Mouse (Mus musculus) heart, embryonic 10.5 days (tissue): ENCODE measurements around the gene Txn1. TPM values are rescaled to one million over a fixed set of nuclear protein-coding genes. Genes with fewer than 3 reads are reported as not detected.

Source experiments
- DNase-seq: peaks from one replicate; pipeline ENCODE4 v3.0.0-alpha.2; 2017; ENCODE audit warnings: low spot score
- H3K27ac ChIP-seq: fragments of 300-500 bp; sonication (generic); 2 replicates; pipeline ENCODE4 v1.5.1; 2016; ENCODE audit warnings: mild to moderate bottlenecking
- H3K27me3 ChIP-seq: fragments of 300-500 bp; sonication (generic); 2 replicates; pipeline ENCODE4 v1.6.1; 2016; ENCODE audit warnings: mild to moderate bottlenecking; ENCODE audit not compliant: poor library complexity, insufficient read depth, severe bottlenecking
- H3K36me3 ChIP-seq: fragments of 300-500 bp; sonication (generic); 2 replicates; pipeline ENCODE4 v1.6.1; 2016; ENCODE audit warnings: mild to moderate bottlenecking, moderate library complexity
- H3K4me1 ChIP-seq: fragments of 300-500 bp; sonication (generic); 2 replicates; pipeline ENCODE4 v1.6.1; 2016; ENCODE audit warnings: mild to moderate bottlenecking
- H3K4me3 ChIP-seq: fragments of 300-500 bp; sonication (generic); 2 replicates; pipeline ENCODE4 v1.5.1; 2016; ENCODE audit warnings: mild to moderate bottlenecking, moderate library complexity
- H3K9me3 ChIP-seq: fragments of 300-500 bp; sonication (generic); 2 replicates; pipeline ENCODE4 v1.6.1; 2016; ENCODE audit warnings: mild to moderate bottlenecking, moderate library complexity
- WGBS: fragments of 180-500 bp; shearing (Covaris S2); methylation state at CpG from one replicate; pipeline ENCODE4 v1.1.7; 2016; 5-methylcytosine and 5-hydroxymethylcytosine counted together
- polyA plus RNA-seq: library from polyadenylated mRNA; unstranded; fragments of >200 nt; fragmentation: Nextera tagmentation; extraction: Ambion mirVana; gene quantifications from 2 replicates; pipeline ENCODE4 v1.2.1, GENCODE M21; 2016

Gene Txn1
- 320 and 354 TPM in 2 replicates for polyA plus RNA-seq

DNA sequence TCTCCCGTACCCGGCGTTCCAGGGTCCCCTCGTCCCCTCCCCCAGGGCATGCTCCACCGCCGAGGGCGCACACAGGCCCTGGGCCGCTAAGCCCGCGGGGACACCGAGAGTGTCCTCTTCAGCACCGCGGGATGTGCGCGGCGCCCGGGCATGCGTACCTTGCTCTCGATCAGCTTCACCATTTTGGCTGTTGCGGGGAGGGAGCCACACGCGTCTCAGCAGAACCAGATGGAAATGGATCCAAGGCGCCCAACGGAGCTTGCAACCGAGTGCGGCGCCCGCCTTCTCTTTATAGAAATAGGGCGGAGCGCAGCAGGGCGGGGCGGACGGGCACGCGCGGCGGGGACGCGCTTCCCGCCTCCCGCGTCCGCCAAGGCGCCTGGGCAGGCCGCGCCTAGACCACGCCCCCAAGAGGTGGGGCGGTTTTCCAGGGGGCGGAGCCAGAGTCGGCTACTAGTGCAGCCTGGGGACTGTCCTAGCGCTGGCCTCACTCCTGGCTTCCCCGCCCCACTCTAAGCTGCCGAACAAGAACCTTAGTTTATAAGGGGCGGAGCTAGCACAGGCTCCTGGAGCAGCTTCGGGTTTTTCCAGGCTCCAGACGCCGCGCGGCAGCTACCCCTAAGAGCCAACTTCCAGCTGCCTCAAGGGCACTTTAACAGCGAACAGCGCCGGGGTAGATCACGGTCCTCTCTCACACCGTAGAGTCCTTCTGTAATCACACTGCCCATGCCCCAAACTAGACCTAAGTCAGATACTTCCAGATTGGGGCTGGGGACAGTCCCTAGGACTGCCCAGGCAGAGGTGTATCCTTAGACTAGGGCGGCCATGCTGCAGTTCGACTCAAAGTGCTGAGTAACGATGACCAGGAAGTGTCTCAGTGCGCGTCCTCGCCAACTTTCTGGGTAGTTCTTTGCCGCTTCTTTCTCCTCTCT lies at the start of gene Txn1:
Txn1 (minus strand) TSS at position 383 of the 932 bp plus-strand sequence.
- Histone ChIP-seq H3K36me3 (peaks cover 16% of the 10 kb centered on the region), H3K27me3 (no peaks in the 10 kb centered on the region), H3K4me3 (peak within 1 kb of the TSS; percentile 85), H3K4me1 (peaks cover 25% of the 10 kb centered on the region), H3K9me3 (no peaks in the 10 kb centered on the region), H3K27ac (peak within 1 kb of the TSS; percentile 97)
- WGBS = under 1% methylated on average over 71 of the region's 71 CpGs
- peak; percentile 99 for DNase-seq

DNA sequence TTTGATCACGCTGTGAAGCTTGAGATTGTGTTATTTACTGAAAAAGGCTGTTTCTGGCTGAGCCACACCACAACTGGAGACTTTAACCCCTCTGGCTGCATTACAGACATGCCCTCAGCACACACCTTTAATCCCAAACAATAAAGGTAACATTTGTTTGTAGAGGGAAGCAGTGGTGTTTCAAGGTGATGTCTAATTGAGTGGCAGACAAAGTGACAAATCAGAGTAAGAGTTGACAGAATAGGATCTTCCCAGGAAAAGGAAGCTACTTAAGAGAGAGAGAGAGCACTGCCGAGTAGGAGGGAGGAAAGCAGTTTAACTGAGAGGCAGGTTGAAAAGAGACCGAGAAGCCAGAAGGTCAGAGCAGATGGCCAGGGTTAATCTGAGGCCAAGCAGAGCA lies 47.3 kb upstream of the Txn1 start:
- no peak overlapping the region for H3K27ac ChIP-seq
- H3K4me1 ChIP-seq = no peaks in the 10 kb centered on the region
- 75% methylated on average over 3 of the region's 3 CpGs for WGBS

DNA sequence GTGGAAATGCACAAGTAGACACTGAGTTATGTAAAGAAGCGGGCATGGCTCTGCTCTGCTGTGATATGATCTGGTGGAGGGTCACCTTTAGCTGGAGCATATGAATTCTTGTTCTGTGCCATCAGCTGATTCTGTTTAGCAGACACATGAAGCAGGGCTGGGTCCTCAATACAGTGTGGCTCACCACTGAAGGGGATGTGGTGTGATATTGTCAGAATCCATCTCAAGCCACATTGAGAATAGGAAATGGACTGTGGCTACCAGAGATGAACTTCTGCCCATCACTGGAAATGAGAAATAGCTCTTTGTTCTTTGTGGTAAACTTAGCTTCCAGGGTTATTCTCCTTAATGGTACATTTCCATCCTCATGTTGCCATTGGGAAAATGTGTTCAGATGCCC lies 35.2 kb upstream of the Txn1 start:
- no peaks in the 10 kb centered on the region for H3K4me1 ChIP-seq
- no peak overlapping the region for H3K4me3 ChIP-seq
- DNase-seq = no peak
- H3K27ac ChIP-seq = no peak overlapping the region
- H3K27me3 ChIP-seq = no peaks in the 10 kb centered on the region
- H3K9me3 ChIP-seq = no peaks in the 10 kb centered on the region
- no peaks in the 10 kb centered on the region for H3K36me3 ChIP-seq
- 85% methylated on average over 1 of the region's 1 CpGs for WGBS

More for the DNA sequence above, 47.3 kb upstream of the Txn1 start:
- no peaks in the 10 kb centered on the region for H3K27me3 ChIP-seq
- H3K4me3 ChIP-seq = no peak overlapping the region
- DNase-seq = no peak
- H3K36me3 ChIP-seq = no peaks in the 10 kb centered on the region
- no peaks in the 10 kb centered on the region for H3K9me3 ChIP-seq

DNA sequence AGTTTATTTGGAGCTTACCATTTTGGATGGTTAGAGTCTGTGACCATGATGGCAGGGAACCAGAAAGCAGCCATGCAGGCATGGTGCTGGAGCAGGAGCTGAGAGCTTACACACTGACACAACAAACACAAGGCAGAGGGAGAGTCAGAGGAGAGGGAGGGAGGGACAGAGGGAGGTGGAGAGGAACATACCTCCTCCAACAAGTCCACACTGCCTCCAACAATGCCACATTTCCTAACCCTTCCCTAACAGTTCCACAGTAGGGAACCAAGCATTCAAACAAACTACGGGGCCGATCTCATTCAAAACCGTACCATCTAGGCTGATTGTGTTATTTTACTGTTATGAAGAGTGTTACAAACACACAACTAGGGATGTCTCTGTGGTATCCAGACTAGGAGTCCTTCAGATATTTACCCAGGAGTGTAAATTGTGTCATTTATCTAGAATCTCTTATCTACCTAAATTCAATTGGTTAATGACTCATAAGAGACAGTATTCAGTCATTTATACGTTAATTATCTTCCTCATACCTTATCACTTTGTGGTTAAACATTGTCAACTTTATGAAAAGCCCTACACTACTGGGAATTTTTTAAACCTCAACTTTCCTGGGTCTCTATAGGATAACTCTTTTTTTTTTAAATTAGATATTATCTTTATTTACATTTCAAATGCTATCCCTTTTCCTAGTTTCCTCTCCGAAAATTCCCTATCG lies 18.3 kb upstream of the Txn1 start:
- 91% methylated on average over 6 of the region's 6 CpGs for WGBS
- Histone ChIP-seq H3K27ac (no peak overlapping the region), H3K9me3 (no peaks in the 10 kb centered on the region), H3K4me1 (no peaks in the 10 kb centered on the region), H3K4me3 (no peak overlapping the region), H3K27me3 (no peaks in the 10 kb centered on the region), H3K36me3 (no peaks in the 10 kb centered on the region)
- no peak for DNase-seq

DNA sequence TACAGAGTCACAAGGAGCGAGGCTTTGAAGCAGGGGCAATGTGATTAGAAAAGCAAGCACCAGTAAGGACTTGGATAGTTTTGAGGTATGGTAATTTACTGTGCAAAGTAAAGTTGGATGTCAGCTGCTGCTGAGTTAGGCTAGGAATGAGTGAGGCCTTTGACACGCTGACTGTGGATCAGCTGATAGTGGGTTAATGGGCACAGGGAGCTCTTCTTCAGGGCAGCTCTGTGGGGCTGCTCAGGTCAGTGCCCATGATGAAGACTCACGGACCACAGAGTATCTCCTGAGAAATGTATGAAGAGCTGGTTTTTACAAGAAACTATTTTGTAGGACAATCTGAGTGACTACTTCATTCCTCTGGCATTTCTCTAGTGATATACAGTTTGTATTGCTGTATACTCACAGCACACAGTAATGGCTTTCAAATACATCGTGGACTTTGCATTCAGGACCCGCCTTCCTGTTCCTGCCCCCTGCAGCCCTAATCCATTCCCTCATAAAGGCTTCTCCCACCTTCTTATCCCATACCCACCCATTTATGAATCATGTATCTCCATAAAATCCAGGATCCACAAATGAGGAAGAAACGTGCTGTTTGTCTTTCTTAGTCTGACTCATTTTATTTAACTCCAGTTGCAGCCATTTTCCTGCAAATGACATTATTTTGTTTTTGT lies 17.5 kb upstream of the Txn1 start:
- H3K27ac ChIP-seq = no peak overlapping the region
- H3K4me1 ChIP-seq = no peaks in the 10 kb centered on the region
- no peak overlapping the region for H3K4me3 ChIP-seq
- no peak for DNase-seq
- H3K36me3 ChIP-seq = no peaks in the 10 kb centered on the region
- no peaks in the 10 kb centered on the region for H3K9me3 ChIP-seq
- no peaks in the 10 kb centered on the region for H3K27me3 ChIP-seq
- WGBS = 74% methylated on average over 6 of the region's 6 CpGs

DNA sequence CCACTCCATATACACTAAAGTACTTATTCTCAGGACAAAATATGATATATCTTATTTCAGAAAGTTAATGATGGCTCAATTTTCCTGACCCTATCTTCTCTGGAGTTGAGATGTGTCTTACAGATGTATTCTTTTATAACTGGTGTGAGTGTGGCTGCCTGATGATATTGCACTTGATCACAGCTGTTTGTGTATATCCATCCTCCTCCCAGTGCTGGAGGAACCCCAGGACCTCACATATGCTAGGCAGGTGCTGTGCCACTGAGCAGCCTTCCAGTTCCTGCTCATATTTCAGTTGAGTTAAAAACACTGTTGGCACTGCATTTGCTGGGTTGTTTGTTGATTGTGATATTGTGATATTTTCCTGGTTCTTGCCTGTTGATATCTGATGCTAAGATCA lies 14.1 kb upstream of the Txn1 start:
- no peaks in the 10 kb centered on the region for H3K36me3 ChIP-seq
- no peaks in the 10 kb centered on the region for H3K4me1 ChIP-seq
- H3K27ac ChIP-seq = no peak overlapping the region
- H3K9me3 ChIP-seq = no peaks in the 10 kb centered on the region
- H3K27me3 ChIP-seq = no peaks in the 10 kb centered on the region
- DNase-seq = no peak
- no peak overlapping the region for H3K4me3 ChIP-seq

DNA sequence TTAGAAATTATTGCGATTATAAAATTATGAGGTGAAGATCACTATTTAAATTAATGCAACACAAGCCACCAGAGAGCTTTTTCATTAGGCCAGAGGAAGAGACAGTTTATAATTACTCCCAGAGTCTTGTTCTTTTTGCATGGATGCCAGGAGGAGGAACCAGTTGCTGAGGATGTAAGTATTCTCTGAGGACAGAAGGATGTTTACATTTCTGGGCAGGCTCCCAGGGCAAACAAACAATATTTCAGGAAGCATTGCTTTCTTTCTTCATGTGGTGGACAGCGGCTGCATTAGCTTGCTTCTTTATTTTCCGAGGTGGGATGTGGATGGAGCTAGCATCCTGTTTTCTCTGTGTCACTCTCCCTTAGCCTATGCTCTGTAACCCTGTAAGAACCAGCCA lies 11.0 kb upstream of the Txn1 start:
- DNase-seq = no peak
- H3K36me3 ChIP-seq = no peaks in the 10 kb centered on the region
- no peaks in the 10 kb centered on the region for H3K4me1 ChIP-seq
- 67% methylated on average over 3 of the region's 3 CpGs for WGBS
- H3K9me3 ChIP-seq = no peaks in the 10 kb centered on the region
- no peaks in the 10 kb centered on the region for H3K27me3 ChIP-seq
- no peak overlapping the region for H3K4me3 ChIP-seq
- no peak overlapping the region for H3K27ac ChIP-seq

DNA sequence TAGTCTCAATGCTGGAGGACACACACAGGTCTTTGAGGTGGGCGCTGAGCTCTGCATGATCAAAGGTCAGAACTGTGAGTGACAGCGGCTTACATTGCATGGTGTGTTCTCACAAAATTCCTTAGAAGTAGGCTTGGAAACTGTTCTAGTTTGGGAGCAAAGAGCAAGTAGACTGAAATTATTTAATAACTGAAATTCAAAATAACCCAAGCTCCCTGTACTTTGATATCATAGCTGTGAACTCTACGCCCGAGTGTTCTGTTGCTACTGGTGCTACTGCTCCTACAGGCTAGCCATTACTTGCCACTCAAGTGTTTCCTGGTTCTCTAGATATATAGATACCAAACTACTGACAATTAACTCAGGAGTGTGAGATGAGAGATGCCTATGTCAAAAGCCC lies 9.3 kb upstream of the Txn1 start:
- Histone ChIP-seq H3K4me3 (no peak overlapping the region), H3K27ac (no peak overlapping the region), H3K36me3 (no peaks in the 10 kb centered on the region), H3K4me1 (no peaks in the 10 kb centered on the region), H3K9me3 (no peaks in the 10 kb centered on the region), H3K27me3 (no peaks in the 10 kb centered on the region)
- DNase-seq = no peak
- WGBS = 91% methylated on average over 4 of the region's 4 CpGs

DNA sequence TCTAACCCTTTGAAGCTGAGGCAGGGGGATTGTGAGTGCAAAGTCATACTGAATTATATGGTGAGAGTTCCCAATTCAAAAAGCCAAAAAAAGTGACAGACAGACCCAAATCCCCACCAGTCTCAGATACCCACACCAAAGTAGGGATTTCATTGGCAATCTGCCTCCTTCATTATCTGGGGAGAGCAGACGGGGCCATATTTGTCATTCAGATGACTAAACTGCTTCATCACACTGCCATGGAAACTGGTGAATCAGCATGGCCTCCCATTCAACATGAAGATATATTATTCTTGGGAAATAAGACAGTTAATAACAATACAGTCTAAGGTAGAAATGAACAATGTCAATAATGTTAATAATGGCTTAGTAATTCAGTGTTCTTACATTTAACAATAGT lies 7.9 kb upstream of the Txn1 start:
- no peaks in the 10 kb centered on the region for H3K9me3 ChIP-seq
- H3K27ac ChIP-seq = no peak overlapping the region
- 71% methylated on average over 1 of the region's 1 CpGs for WGBS
- H3K27me3 ChIP-seq = no peaks in the 10 kb centered on the region
- H3K4me1 ChIP-seq = no peaks in the 10 kb centered on the region
- no peak overlapping the region for H3K4me3 ChIP-seq
- no peak for DNase-seq
- H3K36me3 ChIP-seq = no peaks in the 10 kb centered on the region

DNA sequence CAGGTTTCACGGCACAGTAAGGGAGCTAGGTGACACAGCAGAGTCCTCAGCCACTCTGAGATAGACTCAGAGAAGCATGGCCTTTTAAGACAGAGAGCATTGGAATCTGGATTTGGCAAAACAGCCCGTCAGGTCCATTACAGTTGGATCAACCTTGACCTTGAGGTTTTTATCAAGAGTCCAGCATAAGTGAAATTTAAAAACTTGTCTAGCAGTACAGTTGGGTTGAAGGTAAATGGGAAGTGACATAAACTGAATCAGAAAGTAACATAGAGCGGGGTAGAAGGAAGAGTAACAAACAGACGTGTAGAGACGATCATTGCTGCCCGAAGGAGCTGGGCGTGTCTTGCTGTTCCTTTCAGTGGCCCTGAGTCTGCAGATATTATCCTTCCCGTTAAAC lies 2.8 kb upstream of the Txn1 start:
- 86% methylated on average over 8 of the region's 8 CpGs for WGBS
- Histone ChIP-seq H3K9me3 (no peaks in the 10 kb centered on the region), H3K36me3 (no peaks in the 10 kb centered on the region), H3K27ac (no peak overlapping the region), H3K4me3 (no peak overlapping the region), H3K27me3 (no peaks in the 10 kb centered on the region), H3K4me1 (peaks cover 22% of the 10 kb centered on the region)
- DNase-seq = no peak

DNA sequence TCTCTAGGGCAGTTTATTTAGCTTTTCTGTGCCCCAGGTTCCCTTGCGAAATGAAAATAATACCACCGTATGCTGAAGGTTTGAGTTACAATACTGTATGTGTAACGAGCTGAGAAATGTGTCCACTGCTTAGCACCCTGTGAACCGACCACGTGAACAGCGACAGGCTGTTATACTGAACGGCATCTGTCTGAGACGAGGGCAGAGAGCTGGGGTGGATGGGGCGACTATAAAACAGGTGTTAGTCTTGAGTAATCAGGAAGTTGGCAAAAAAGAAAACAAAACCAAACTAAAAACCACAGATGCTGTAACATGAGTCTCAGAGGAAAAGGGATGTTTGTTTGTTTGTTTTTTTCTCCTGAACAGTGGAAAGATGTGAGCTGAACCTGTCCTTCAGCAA lies 1.9 kb upstream of the Txn1 start:
- WGBS = 70% methylated on average over 9 of the region's 9 CpGs
- H3K4me1 ChIP-seq = peaks cover 25% of the 10 kb centered on the region
- H3K27me3 ChIP-seq = no peaks in the 10 kb centered on the region
- no peak for DNase-seq
- H3K4me3 ChIP-seq = no peak overlapping the region
- no peaks in the 10 kb centered on the region for H3K9me3 ChIP-seq
- H3K27ac ChIP-seq = no peak overlapping the region
- H3K36me3 ChIP-seq = 0 out of 2 replicates have a peak, but pooled peaks cover 2% of the 10 kb centered on the region

DNA sequence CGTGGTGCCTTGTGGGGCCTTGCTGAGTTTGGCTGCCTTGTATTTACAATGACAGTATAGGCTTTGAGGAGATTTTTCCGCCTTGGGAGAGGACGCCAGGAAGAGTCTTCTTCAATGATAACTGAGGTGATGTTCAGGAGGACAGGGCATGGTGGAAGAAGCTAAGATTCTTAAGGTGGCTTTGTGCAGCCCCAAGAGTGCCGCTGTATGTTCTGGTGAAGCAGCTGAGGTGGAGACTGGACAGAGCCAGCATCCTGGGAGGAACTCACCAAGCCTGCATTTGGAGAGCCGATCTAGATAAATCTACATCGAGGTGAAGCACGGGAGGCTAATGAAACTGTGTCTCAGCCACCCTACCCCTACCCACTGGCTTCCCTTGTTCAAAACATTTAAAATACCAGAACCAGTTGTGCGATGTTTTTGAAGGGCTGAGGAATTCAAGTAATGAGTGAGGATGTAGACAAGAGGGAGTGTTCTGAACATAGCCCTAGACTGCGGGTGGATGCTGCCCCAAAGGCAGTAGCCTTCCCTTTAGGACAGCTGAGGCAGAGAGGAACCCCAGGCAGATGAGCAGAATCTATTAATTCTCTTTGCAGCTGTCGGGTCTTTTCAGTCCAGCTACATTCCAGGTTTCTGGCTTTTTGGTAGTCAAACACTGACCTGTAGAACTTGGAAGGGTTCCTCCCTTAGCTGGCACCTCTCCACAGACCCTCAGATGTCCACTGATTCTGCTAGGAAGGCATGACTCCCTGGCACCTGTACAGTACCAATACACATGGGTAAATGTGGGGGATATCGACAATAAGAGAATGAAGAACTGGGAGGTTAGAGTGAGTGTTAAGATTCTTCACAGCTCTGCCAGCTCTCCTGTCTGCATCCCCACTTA lies 1.2 kb upstream of the Txn1 start:
- H3K36me3 ChIP-seq = peaks cover 5% of the 10 kb centered on the region
- H3K27me3 ChIP-seq = no peaks in the 10 kb centered on the region
- H3K27ac ChIP-seq = peak overlapping the region; percentile 97
- H3K4me1 ChIP-seq = peaks cover 25% of the 10 kb centered on the region
- H3K4me3 ChIP-seq = peak overlapping the region; percentile 85
- no peak for DNase-seq
- no peaks in the 10 kb centered on the region for H3K9me3 ChIP-seq
- 39% methylated on average over 11 of the region's 11 CpGs for WGBS
